Mouse (Mus musculus) kidney, embryonic 14.5 days (tissue): ENCODE measurements around the gene Abhd17a. TPM values are rescaled to one million over a fixed set of nuclear protein-coding genes. Genes with fewer than 3 reads are reported as not detected.

Experiments
- ATAC-seq: fragments of 200-750 bp; cut with Nextera tagmentation; 2 replicates; pipeline ENCODE4 v1.8.0; 2017; ENCODE audit warnings: moderate number of reproducible peaks, mild to moderate bottlenecking, moderate TSS enrichment, moderate library complexity; ENCODE audit not compliant: low FRiP score, low TSS enrichment
- H3K27ac ChIP-seq: fragments of 300-500 bp; sonication (generic); 2 replicates; pipeline ENCODE4 v1.5.1; 2014; ENCODE audit warnings: low read depth, mild to moderate bottlenecking, low read length, moderate library complexity, mixed read lengths
- H3K27me3 ChIP-seq: fragments of 300-500 bp; sonication (generic); 2 replicates; pipeline ENCODE4 v1.6.1; 2014; ENCODE audit warnings: mild to moderate bottlenecking, low read length; ENCODE audit not compliant: control insufficient read depth, insufficient read depth
- H3K36me3 ChIP-seq: fragments of 300-500 bp; sonication (generic); 2 replicates; pipeline ENCODE4 v1.6.1; 2014; ENCODE audit warnings: low read length, mixed read lengths; ENCODE audit not compliant: control insufficient read depth, insufficient read depth
- H3K4me1 ChIP-seq: fragments of 300-500 bp; sonication (generic); 2 replicates; pipeline ENCODE4 v1.6.1; 2014; ENCODE audit warnings: low read length, mixed read lengths; ENCODE audit not compliant: control insufficient read depth, insufficient read depth
- H3K4me2 ChIP-seq: fragments of 300-500 bp; sonication (generic); replicated peaks from 2 replicates; pipeline ENCODE4 v1.6.1; 2014; ENCODE audit warnings: low read depth, mild to moderate bottlenecking, low read length
- H3K4me3 ChIP-seq: fragments of 300-500 bp; sonication (generic); 2 replicates; pipeline ENCODE4 v1.5.1; 2014; ENCODE audit warnings: mild to moderate bottlenecking, low read length
- H3K9ac ChIP-seq: fragments of 300-500 bp; sonication (generic); 2 replicates; pipeline ENCODE4 v1.6.1; 2014; ENCODE audit warnings: low read depth, mild to moderate bottlenecking, low read length, moderate library complexity
- H3K9me3 ChIP-seq: fragments of 300-500 bp; sonication (generic); 2 replicates; pipeline ENCODE4 v1.6.1; 2016; ENCODE audit warnings: low read length; ENCODE audit not compliant: control insufficient read depth
- WGBS: fragments of 180-500 bp; shearing (Covaris S2); extraction: QIAGEN DNeasy Blood & Tissue Kit; methylation state at CpG from one replicate; pipeline ENCODE4 v1.1.7; 2014; 5-methylcytosine and 5-hydroxymethylcytosine counted together
- polyA plus RNA-seq: library from polyadenylated mRNA; unstranded; fragments of >200 nt; fragmentation: Nextera tagmentation; extraction: Ambion mirVana; gene quantifications from 2 replicates; pipeline ENCODE4 v1.2.1, GENCODE M21; 2014

Gene Abhd17a
- polyA plus RNA-seq, 1 experiment from 2014 or later: 125 TPM

DNA sequence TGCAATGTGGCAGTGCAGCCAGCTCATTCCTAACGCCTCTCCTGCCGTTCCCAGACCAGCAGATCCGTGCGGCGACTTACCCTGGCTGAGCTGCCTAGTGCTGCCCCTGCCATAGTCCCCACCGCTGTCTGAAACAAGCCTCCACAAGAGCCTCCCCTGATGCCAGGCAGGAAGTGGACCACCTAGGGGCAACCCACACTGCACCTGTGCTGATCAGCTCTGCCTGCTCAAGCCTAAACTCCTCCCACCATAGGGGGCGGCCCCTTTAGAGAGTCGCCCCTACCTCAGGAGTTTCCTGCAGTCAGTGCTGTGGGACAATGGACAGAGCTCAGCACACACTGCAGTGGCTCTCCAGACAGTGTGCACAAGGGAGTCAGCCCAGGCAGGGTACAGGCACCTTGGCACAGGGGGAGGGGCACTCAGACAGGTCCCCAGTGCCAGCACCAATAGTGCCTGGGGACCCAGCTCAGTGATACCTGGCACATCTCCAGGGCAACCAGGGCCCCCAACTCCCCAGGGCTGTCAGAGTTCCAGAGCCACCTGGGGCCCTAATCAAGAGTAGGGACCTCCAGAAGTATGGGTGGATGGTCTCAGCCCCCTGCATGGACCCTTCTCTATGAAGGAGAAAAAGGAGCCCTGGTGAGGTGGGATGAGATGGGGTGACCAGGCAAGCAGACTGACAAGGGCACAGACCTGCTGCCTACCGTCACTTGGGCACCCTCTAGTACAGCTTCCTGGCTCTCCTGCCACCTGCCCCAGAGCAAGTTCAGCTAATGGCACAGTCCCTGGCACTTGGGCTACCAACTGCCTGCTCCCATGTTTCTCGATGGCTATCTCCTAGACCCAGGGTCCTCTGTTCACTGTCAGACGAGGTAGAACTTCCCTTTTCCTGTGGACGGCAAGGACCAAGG, 5.2 kb downstream of the Abhd17a start:
- peak overlapping the region; percentile 3; the same call in 1 of the 2 replicates for H3K4me3 ChIP-seq
- 79% methylated on average over 12 of the region's 12 CpGs for whole genome bisulfite sequencing
- peaks cover 35% of the 10 kb centered on the region for H3K36me3 ChIP-seq
- H3K4me1 ChIP-seq: peaks cover 14% of the 10 kb centered on the region; the same call in 1 of the 2 replicates
- H3K9ac ChIP-seq: no peak overlapping the region
- no peaks in the 10 kb centered on the region for H3K27me3 ChIP-seq
- peak overlapping the region; percentile 10; the same call in 1 of the 2 replicates for H3K4me2 ChIP-seq
- H3K9me3 ChIP-seq: no peaks in the 10 kb centered on the region
- H3K27ac ChIP-seq: no peak overlapping the region
- ATAC-seq: no peak

DNA sequence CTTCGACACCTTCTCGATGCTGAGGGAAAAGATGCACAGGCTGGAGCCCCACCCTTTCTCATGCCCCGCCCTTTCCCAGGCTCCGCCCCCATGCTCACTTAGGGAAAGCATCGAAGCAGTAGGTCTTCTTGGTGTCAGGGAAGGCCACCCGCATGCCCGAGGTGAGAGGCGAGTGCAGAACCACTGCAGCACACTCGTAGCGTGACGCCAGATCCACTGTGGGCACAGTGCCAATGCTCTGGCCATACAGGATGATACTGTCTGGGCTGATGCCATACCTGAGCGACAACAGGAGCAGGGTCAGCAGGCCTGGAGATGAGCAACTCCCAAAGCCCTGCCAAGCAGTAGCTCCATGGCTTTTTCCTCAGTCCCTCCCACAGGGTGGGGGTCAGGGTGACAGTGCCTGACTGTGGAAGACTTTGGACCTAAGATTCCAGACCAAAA, 6.1 kb downstream of the Abhd17a start:
- H3K4me1 ChIP-seq: peaks cover 11% of the 10 kb centered on the region; the same call in 1 of the 2 replicates
- 69% methylated on average over 12 of the region's 12 CpGs for WGBS
- no peak overlapping the region for H3K27ac ChIP-seq
- H3K9ac ChIP-seq: no peak overlapping the region
- ATAC-seq: no peak
- no peaks in the 10 kb centered on the region for H3K27me3 ChIP-seq
- H3K9me3 ChIP-seq: no peaks in the 10 kb centered on the region
- H3K4me3 ChIP-seq: no peak overlapping the region
- H3K36me3 ChIP-seq: peaks cover 35% of the 10 kb centered on the region
- H3K4me2 ChIP-seq: no peak overlapping the region

DNA sequence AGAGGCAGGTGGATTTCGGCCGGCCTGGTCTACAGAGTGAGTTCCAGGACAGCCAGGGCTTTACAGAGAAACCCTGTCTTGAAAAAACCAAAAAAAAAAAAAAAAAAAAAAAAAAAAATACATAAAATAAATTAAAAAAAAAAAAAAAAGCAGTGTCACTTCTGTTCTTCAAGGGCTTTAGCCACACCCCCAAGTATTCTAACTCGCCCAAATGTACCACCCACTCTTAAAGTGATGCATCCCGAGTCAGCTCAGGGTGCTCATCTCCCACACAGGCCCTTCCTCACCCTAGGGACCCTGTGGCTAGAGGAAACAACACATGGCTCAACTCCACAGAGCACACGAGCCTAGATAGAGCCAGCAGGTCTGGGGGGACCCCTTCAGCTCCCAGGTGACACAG, 7.1 kb downstream of the Abhd17a start:
- no peak for ATAC-seq
- 86% methylated on average over 5 of the region's 5 CpGs for WGBS
- H3K27me3 ChIP-seq: no peaks in the 10 kb centered on the region
- H3K4me1 ChIP-seq: peaks cover 11% of the 10 kb centered on the region; the same call in 1 of the 2 replicates
- H3K27ac ChIP-seq: no peak overlapping the region
- no peak overlapping the region for H3K4me3 ChIP-seq
- H3K9me3 ChIP-seq: no peaks in the 10 kb centered on the region
- no peak overlapping the region for H3K9ac ChIP-seq
- H3K36me3 ChIP-seq: peaks cover 35% of the 10 kb centered on the region
- no peak overlapping the region for H3K4me2 ChIP-seq

- peaks cover 11% of the 10 kb centered on the region; the same call in 1 of the 2 replicates for H3K36me3 ChIP-seq
- peak overlapping the region; percentile 87; the same call in 1 of the 2 replicates for H3K4me3 ChIP-seq
- peaks cover 30% of the 10 kb centered on the region for H3K4me1 ChIP-seq
- no peaks in the 10 kb centered on the region for H3K27me3 ChIP-seq
- WGBS: 2% methylated on average over 8 of the region's 8 CpGs
- peak overlapping the region; percentile 96 for H3K27ac ChIP-seq
- H3K4me2 ChIP-seq: peak overlapping the region; percentile 72
- no peak for ATAC-seq
- H3K9me3 ChIP-seq: no peaks in the 10 kb centered on the region
- H3K9ac ChIP-seq: peak overlapping the region; percentile 89; the same call in 1 of the 2 replicates
Observed at GRCm38 (mm10) chr10:80578911-80579310, 11.2 kb downstream of the Abhd17a start.

DNA sequence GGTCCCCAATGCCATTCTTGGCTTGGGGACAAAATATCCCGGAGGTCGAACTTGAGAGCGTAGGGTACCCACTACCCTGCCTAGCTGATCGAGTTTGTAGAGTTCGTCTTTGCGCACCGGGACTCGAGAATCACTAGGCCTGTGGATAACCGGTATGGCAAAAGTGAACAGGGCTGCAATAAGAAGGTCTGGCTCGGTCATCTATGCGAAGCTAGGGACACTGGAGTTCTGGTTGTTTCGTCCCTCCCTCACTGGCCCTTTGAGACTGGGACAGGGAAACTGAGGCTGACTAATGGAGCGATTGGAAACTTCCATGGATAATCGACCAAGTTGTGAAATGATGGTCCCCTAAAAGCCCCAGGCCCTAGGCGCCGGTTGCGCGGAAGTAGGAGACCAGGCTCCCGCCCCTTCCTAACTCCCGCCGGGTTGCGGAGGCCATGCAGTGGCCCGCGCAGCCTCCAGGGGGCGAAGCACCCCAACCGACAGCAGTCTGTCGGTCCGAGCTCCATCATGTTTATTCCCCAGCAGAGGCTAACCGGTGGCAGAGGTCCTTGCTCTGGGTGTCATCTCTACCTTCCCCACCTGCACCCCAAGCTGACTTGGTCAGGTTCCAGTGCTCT, 11.9 kb downstream of the Abhd17a start:
- H3K4me3 ChIP-seq: peak overlapping the region; percentile 87
- ATAC-seq: peak; percentile 36

GRCm38 (mm10) chr10:80577195-80578130, 12.7 kb downstream of the Abhd17a start, which contains the start of gene Klf16:
Klf16 (minus strand) TSS chr10:80577321.
- Histone ChIP-seq H3K9ac (peak within 1 kb of the TSS; percentile 89), H3K9me3 (no peaks in the 10 kb centered on the region), H3K4me2 (peak within 1 kb of the TSS; percentile 72), H3K27ac (peak within 1 kb of the TSS; percentile 96), H3K4me3 (peak within 1 kb of the TSS; percentile 87), H3K27me3 (no peaks in the 10 kb centered on the region), H3K36me3 (0 out of 2 replicates have a peak, but pooled peaks cover 4% of the 10 kb centered on the region), H3K4me1 (peaks cover 34% of the 10 kb centered on the region)
- WGBS: under 1% methylated on average over 76 of the region's 97 CpGs
- peak; percentile 80 for ATAC-seq

More for the DNA sequence above, 11.9 kb downstream of the Abhd17a start:
- peaks cover 33% of the 10 kb centered on the region for H3K4me1 ChIP-seq
- H3K27ac ChIP-seq: peak overlapping the region; percentile 96
- H3K27me3 ChIP-seq: no peaks in the 10 kb centered on the region
- H3K9me3 ChIP-seq: no peaks in the 10 kb centered on the region
- peak overlapping the region; percentile 72 for H3K4me2 ChIP-seq
- under 1% methylated on average over 29 of the region's 29 CpGs for WGBS
- H3K9ac ChIP-seq: peak overlapping the region; percentile 89
- H3K36me3 ChIP-seq: peaks cover 8% of the 10 kb centered on the region; the same call in 1 of the 2 replicates

DNA sequence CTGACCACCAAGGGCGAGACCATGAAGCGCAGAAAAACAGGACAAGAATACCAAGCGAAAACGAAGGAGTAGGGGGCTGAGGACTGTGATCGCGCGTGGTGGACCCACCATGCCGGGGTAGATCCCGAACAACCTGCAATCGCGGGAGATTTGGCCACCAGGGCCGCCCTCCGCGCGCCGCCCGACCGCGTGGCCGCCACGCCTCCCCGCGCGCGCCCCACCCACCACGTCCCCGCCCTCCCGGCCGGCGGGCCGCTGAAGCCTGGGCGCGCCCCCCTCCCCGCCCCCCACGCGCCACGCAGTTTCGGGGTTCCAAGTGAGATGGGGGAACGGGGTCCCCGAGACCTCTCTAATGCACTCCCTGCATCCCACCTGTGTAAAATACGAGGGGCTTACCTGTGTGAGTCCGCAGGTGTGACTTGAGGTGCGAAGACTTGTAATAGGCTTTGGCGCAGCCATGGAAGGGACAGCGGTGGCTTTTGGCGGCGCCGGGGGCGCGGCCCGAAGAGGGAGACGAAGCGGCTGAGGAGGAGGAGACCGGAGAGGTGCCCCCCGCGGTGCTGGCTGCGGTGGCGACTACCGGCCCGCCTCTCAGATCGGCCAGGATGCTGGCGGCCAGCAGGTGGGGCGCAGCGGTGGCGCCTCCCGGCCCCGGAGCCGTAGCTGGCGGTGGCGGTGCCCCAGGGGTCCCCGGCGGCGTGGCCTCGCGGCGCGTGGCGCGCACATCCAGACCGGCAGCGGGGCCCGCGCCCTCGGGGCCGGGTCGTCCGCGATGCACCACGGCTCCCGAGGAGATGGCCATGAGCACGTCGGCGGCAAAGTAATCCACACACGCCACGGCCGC, 13.6 kb downstream of the Abhd17a start:
- Histone ChIP-seq H3K9me3 (no peaks in the 10 kb centered on the region), H3K4me3 (peak overlapping the region; percentile 87), H3K27ac (peak overlapping the region; percentile 96), H3K36me3 (no peaks in the 10 kb centered on the region), H3K27me3 (no peaks in the 10 kb centered on the region), H3K4me2 (peak overlapping the region; percentile 72), H3K9ac (peak overlapping the region; percentile 89), H3K4me1 (peaks cover 43% of the 10 kb centered on the region)
- peak; percentile 1; the same call in 1 of the 2 replicates for ATAC-seq
- under 1% methylated on average over 88 of the region's 96 CpGs for WGBS
